Mouse (Mus musculus): Measurements from ENCODE around the gene Krtap16-1. TPM values are rescaled to one million over a fixed set of nuclear protein-coding genes. Genes with fewer than 3 reads are reported as not detected.

Gene Krtap16-1
- total RNA-seq, 1 experiment from 2014 or later: not detected

GRCm38 (mm10) chr11:99965961-99966360 is 20.4 kb downstream of the Krtap16-1 start:
- no peak for ATAC-seq (replicated peaks; ENCODE audit: low read depth, poor library complexity, severe bottlenecking)

GRCm38 (mm10) chr11:99964213-99964612 is 22.2 kb downstream of the Krtap16-1 start:
- ATAC-seq (replicated peaks; ENCODE audit: low read depth, poor library complexity, severe bottlenecking): no peak

GRCm38 (mm10) chr11:99948175-99948574 is 38.2 kb downstream of the Krtap16-1 start, which contains the start of gene Krtap9-5:
TSS of gene Krtap9-5 (plus strand) at chr11:99948475.
- ATAC-seq (replicated peaks; ENCODE audit: low read depth, poor library complexity, severe bottlenecking): no peak

GRCm38 (mm10) chr11:99937751-99938264 is 48.6 kb downstream of the Krtap16-1 start:
- no peak for ATAC-seq (replicated peaks; ENCODE audit: low read depth, poor library complexity, severe bottlenecking)

GRCm38 (mm10) chr11:99935991-99936390 is 50.4 kb downstream of the Krtap16-1 start, which contains the start of gene Krtap31-2:
TSS of gene Krtap31-2 (plus strand) at chr11:99936291.
- ATAC-seq (replicated peaks; ENCODE audit: low read depth, poor library complexity, severe bottlenecking): no peak

Other genes starting within 250 kb of the Krtap16-1 start
- not detected in 2 replicates for gene Gm11595, start 213.7 kb downstream of the Krtap16-1 start, total RNA-seq (2017)
- gene Krtap4-8, start 205.9 kb downstream of the Krtap16-1 start, total RNA-seq (2017): not detected in 2 replicates
- not detected in 2 replicates for gene Krtap4-9, start 201.4 kb downstream of the Krtap16-1 start, total RNA-seq (2017)
- gene Gm11596, start 193.1 kb downstream of the Krtap16-1 start, total RNA-seq (2017): not detected in 2 replicates
- not detected in 2 replicates for gene Gm11569, start 187.7 kb downstream of the Krtap16-1 start, total RNA-seq (2017)
- gene Gm11554, start 182.2 kb downstream of the Krtap16-1 start, total RNA-seq (2017): not detected in 2 replicates
- not detected in 2 replicates for gene Krtap4-13, start 176.7 kb downstream of the Krtap16-1 start, total RNA-seq (2017)
- gene Gm11564, start 170.9 kb downstream of the Krtap16-1 start, total RNA-seq (2017): not detected in 2 replicates
- not detected in 2 replicates for gene 2300003K06Rik, start 148.5 kb downstream of the Krtap16-1 start, total RNA-seq (2017)
- not detected in 2 replicates for gene Krtap4-16, start 135.0 kb downstream of the Krtap16-1 start, total RNA-seq (2017)
- gene Gm11568, start 128.7 kb downstream of the Krtap16-1 start, total RNA-seq (2017): not detected in 2 replicates
- gene Gm11559, start 122.1 kb downstream of the Krtap16-1 start, total RNA-seq (2017): not detected in 2 replicates
- gene Krtap9-1, start 113.2 kb downstream of the Krtap16-1 start, total RNA-seq (2017): not detected in 2 replicates
- gene Gm11567, start 107.4 kb downstream of the Krtap16-1 start, total RNA-seq (2017): not detected in 2 replicates
- gene Krtap31-1, start 78.7 kb downstream of the Krtap16-1 start, total RNA-seq (2017): not detected in 2 replicates
- gene Gm11565, start 71.8 kb downstream of the Krtap16-1 start, total RNA-seq (2017): not detected in 2 replicates
- gene Krtap31-2, start 50.3 kb downstream of the Krtap16-1 start, total RNA-seq (2017): not detected in 2 replicates
- not detected in 2 replicates for gene Krtap9-5, start 38.1 kb downstream of the Krtap16-1 start, total RNA-seq (2017)
- not detected in 2 replicates for gene Krtap29-1, start 7.5 kb downstream of the Krtap16-1 start, total RNA-seq (2017)
- not detected in 2 replicates for gene Krtap17-1, start 7.4 kb upstream of the Krtap16-1 start, total RNA-seq (2017)
- gene Krt33a, start 29.6 kb upstream of the Krtap16-1 start, total RNA-seq (2017): not detected in 2 replicates
- not detected in 2 replicates for gene Krt33b, start 43.3 kb upstream of the Krtap16-1 start, total RNA-seq (2017)
- gene Krt34, start 55.0 kb upstream of the Krtap16-1 start, total RNA-seq (2017): not detected in 2 replicates
- not detected in 2 replicates for gene Krt31, start 64.0 kb upstream of the Krtap16-1 start, total RNA-seq (2017)
- not detected in 2 replicates for gene Krt32, start 101.6 kb upstream of the Krtap16-1 start, total RNA-seq (2017)
- gene Krt35, start 109.6 kb upstream of the Krtap16-1 start, total RNA-seq (2017): not detected in 2 replicates
- not detected in 2 replicates for gene Krt36, start 119.0 kb upstream of the Krtap16-1 start, total RNA-seq (2017)
- gene Krt13, start 135.0 kb upstream of the Krtap16-1 start, total RNA-seq (2017): not detected in 2 replicates
- gene Krt15, start 149.3 kb upstream of the Krtap16-1 start, total RNA-seq (2017): not detected in 2 replicates
- not detected in 2 replicates for gene Krt19, start 162.1 kb upstream of the Krtap16-1 start, total RNA-seq (2017)
- gene Krt9, start 206.6 kb upstream of the Krtap16-1 start, total RNA-seq (2017): not detected in 2 replicates
- gene Krt14, start 221.0 kb upstream of the Krtap16-1 start, total RNA-seq (2017): not detected in 2 replicates

Data from common myeloid progenitor, adult 5-6 weeks (primary cell).